Mouse (Mus musculus): ENCODE measurements around the gene Unk. TPM values are rescaled to one million over a fixed set of nuclear protein-coding genes. Genes with fewer than 3 reads are reported as not detected.

The Unk gene
- polyA plus RNA-seq (2015; fragmentation: Nextera tagmentation; extraction: Ambion mirVana): 27.3 and 33.2 TPM in 2 replicates

DNA sequence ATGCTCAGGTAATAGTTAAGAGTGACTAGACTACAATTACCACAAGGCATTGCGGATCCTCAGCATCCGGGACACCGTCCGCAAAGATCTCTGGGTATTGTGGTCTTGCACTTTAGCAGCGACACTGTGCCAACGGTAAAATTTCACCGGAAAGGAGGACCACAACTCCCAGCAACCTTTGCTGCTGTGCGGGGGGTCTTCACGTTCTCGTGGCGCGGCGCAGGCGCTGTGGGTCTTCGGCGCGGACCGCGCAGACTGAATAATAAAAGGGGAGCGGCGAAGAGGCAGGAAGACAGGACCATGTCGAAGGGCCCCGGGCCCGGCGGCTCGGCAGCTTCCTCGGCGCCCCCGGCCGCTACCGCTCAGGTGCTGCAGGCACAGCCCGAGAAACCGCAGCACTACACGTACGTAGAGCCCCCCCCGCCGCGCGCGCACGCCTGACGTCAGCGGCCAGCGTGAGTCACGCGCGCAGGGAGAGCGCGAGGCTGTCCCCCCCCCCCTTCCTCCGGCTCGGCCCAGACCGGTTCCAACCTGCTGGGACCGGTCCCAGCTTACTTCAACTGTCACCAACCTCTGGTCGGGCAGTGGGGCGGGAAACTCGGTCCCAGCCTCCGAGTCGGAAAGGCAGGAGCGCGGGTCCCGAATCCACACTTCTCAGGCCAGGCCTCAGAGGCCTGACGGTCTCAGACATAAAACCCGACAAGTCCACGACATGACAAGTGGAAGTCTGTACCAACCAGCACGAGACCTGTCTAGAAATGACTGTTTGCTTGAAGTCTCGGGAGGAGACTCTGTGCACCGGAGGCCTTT is at the start of gene Unk:
Unk (plus strand) TSS at position 235 of the 810 bp plus-strand sequence.
- Histone ChIP-seq H3K9me3 (no peaks in the 10 kb centered on the region), H3K27me3 (replicated peaks) (no peaks in the 10 kb centered on the region), H3K4me1 (no peaks in the 10 kb centered on the region; the same call in 1 of the 2 replicates), H3K27ac (peak within 1 kb of the TSS; percentile 100), H3K4me2 (peak within 1 kb of the TSS; percentile 77), H3K36me3 (0 out of 2 replicates have a peak, but pooled peaks cover 5% of the 10 kb centered on the region), H3K9ac (peak within 1 kb of the TSS; percentile 85), H3K4me3 (replicated peaks) (peak within 1 kb of the TSS; percentile 67)
- ATAC-seq (ENCODE audit: insufficient read depth, low FRiP score, low read depth): peak; percentile 94
- WGBS: under 1% methylated on average over 65 of the region's 67 CpGs

DNA sequence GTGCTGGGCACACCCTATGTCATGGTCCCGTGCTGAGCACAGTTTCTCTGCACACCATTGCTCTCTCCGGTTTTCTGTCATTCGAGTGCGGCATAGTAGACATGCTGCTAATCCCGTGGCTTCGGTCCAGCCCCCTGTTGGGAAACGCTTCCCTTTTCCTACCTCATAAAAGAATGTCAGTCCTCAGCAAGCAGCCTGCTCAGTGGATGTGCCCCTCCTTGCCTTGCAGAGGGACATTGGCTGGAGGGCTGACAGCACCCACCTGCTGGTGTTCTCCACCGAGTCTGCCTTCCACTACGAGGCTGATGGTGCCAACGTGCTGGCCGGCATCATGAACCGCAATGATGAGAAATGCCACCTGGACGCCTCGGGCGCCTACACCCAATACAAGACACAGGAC is 47.6 kb upstream of the Unk start:
- Histone ChIP-seq H3K4me1 (no peaks in the 10 kb centered on the region), H3K27me3 (replicated peaks) (no peaks in the 10 kb centered on the region), H3K4me3 (replicated peaks) (no peak overlapping the region), H3K9ac (no peak overlapping the region), H3K36me3 (0 out of 2 replicates have a peak, but pooled peaks cover 5% of the 10 kb centered on the region), H3K9me3 (no peaks in the 10 kb centered on the region), H3K27ac (no peak overlapping the region), H3K4me2 (no peak overlapping the region)
- ATAC-seq (ENCODE audit: insufficient read depth, low FRiP score, low read depth): no peak
- 88% methylated on average over 15 of the region's 15 CpGs for WGBS

DNA sequence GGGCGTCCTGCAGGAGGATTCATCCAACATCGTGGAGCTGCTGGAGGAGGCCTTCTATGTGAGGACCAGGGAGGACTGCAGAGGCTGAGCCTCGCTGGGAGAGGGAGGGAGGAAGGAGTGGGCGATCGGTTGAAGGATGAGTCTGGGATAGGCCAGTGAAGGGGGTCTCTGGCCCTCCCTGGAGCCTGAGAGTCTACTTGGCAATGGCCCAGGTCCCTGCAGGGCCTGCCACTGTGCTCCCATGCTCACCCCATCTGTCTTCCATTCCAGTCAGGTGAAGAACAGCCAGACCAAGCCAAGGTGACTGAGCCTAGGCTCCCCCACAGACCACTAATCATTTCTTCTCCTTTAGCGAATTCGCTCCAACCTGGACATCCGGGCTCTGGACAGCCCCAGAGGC is 46.8 kb upstream of the Unk start:
- H3K36me3 ChIP-seq: 0 out of 2 replicates have a peak, but pooled peaks cover 5% of the 10 kb centered on the region
- H3K27ac ChIP-seq: no peak overlapping the region
- no peak overlapping the region for H3K4me3 ChIP-seq (replicated peaks)
- no peaks in the 10 kb centered on the region for H3K9me3 ChIP-seq
- no peaks in the 10 kb centered on the region for H3K27me3 ChIP-seq (replicated peaks)
- 71% methylated on average over 8 of the region's 8 CpGs for WGBS
- no peaks in the 10 kb centered on the region for H3K4me1 ChIP-seq
- H3K9ac ChIP-seq: no peak overlapping the region
- no peak for ATAC-seq (ENCODE audit: insufficient read depth, low FRiP score, low read depth)
- H3K4me2 ChIP-seq: no peak overlapping the region

DNA sequence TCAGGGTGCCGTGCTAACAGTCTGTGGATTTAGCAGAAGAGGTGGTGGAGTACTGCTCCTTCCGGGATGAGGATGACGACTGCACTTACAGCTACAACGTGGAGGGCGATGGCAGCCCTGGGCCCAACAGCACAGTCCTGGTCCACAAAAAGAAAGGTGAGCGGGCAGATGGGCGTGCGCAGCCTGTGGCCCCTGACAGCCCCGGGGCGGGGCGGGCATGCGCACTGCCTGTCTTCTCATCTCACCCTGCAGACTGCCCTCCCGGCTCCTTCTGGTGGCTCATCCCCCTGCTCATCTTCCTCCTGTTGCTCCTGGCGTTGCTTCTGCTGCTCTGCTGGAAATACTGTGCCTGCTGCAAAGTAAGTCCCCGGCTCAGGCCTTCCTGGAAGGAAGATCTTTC is 40.4 kb upstream of the Unk start:
- WGBS: 33% methylated on average over 15 of the region's 15 CpGs
- no peaks in the 10 kb centered on the region for H3K9me3 ChIP-seq
- H3K36me3 ChIP-seq: no peaks in the 10 kb centered on the region
- H3K4me1 ChIP-seq: no peaks in the 10 kb centered on the region
- peak overlapping the region; percentile 11; the same call in 1 of the 2 replicates for H3K4me2 ChIP-seq
- no peaks in the 10 kb centered on the region for H3K27me3 ChIP-seq (replicated peaks)
- no peak for ATAC-seq (ENCODE audit: insufficient read depth, low FRiP score, low read depth)
- no peak overlapping the region; the same call in 1 of the 2 replicates for H3K4me3 ChIP-seq (replicated peaks)
- no peak overlapping the region for H3K27ac ChIP-seq
- no peak overlapping the region for H3K9ac ChIP-seq

DNA sequence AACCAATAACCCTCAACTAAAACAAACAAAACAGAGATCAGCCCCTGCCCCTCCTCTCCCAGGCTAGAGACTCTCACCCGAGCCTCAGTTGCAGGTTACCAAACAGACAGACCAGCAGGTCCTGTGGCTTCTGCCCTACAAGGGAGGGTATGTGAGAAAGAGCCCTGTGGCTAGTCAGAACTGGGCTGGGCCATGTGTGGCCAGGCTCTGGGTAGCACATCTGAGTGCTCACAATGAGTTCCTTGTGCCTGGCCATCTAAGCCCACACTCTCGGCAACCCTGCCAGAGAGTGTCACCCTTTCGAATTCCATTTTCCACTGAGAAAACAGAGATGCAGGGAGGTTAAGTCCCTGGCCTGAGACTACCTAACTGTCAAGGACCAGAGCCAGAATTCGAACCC is 38.0 kb upstream of the Unk start:
- no peak overlapping the region for H3K4me2 ChIP-seq
- no peaks in the 10 kb centered on the region for H3K36me3 ChIP-seq
- H3K9ac ChIP-seq: no peak overlapping the region
- no peaks in the 10 kb centered on the region for H3K27me3 ChIP-seq (replicated peaks)
- 65% methylated on average over 4 of the region's 4 CpGs for WGBS
- ATAC-seq (ENCODE audit: insufficient read depth, low FRiP score, low read depth): no peak
- H3K9me3 ChIP-seq: no peaks in the 10 kb centered on the region
- no peak overlapping the region for H3K4me3 ChIP-seq (replicated peaks)
- no peak overlapping the region for H3K27ac ChIP-seq
- no peaks in the 10 kb centered on the region for H3K4me1 ChIP-seq

DNA sequence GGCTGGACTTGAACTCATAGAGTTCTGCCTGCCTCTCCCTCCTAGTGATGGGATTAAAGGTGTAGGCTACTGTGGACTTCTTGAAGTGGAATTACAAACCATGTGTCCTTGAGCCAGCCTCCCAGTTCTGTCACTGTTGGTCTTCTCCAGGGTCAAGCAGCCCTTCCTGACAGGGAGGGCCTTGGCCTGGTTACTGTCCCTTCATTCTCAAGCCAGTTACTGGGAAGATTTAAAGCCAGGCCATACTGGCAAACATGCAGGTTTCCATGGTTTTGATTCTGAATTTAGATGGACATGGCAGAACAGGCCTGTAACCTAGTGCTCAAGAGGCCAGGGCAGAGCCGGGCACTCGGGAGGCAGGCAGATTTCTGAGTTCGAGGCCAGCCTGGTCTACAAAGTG is 34.9 kb upstream of the Unk start:
- no peak overlapping the region for H3K4me3 ChIP-seq (replicated peaks)
- no peak overlapping the region for H3K4me2 ChIP-seq
- H3K27ac ChIP-seq: no peak overlapping the region
- H3K9me3 ChIP-seq: no peaks in the 10 kb centered on the region
- WGBS: 91% methylated on average over 3 of the region's 3 CpGs
- H3K36me3 ChIP-seq: no peaks in the 10 kb centered on the region
- H3K4me1 ChIP-seq: no peaks in the 10 kb centered on the region
- H3K9ac ChIP-seq: no peak overlapping the region
- ATAC-seq (ENCODE audit: insufficient read depth, low FRiP score, low read depth): no peak
- H3K27me3 ChIP-seq (replicated peaks): no peaks in the 10 kb centered on the region

DNA sequence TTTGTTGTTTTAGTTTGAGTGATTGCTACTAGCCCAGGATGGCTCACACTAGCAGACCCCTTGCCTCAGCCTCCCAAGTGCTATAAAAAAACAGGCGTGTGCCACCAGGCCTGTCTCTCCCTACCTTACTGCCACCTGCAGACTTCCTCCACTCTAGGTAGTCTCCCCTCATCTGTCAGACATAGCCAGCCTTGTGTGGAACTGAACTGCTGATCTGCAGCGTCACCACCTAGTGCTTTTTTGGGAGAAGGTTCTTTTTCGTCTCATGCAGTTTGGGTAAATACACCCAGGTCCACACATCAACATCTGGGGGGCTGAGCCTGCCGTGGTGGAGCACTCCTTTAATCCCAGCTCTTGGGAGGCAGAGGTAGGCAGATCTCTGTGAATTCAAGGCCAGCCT is 33.1 kb upstream of the Unk start:
- Histone ChIP-seq H3K9me3 (no peaks in the 10 kb centered on the region), H3K4me2 (no peak overlapping the region), H3K4me1 (no peaks in the 10 kb centered on the region), H3K4me3 (replicated peaks) (no peak overlapping the region), H3K9ac (no peak overlapping the region), H3K36me3 (no peaks in the 10 kb centered on the region), H3K27me3 (replicated peaks) (no peaks in the 10 kb centered on the region), H3K27ac (no peak overlapping the region)
- ATAC-seq (ENCODE audit: insufficient read depth, low FRiP score, low read depth): no peak
- WGBS: 69% methylated on average over 4 of the region's 4 CpGs

DNA sequence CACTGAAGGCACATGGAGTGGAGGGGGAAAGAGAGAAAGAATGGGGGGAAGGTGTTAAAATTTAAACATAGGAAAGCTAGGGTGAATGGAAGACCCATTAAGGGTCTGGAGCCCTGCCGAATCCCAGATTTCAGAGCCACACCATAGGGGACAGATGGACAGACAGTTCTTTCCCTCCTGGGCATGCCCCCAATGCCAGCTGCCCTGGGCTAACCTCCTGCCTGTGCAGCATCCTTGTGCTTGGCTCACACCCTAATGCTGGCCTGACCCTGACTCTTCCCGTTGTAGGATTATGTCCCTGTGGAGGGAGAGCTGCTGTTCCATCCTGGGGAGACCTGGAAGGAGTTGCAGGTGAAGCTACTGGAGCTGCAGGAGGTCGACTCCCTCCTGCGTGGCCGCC is 32.5 kb upstream of the Unk start:
- H3K4me3 ChIP-seq (replicated peaks): no peak overlapping the region
- ATAC-seq (ENCODE audit: insufficient read depth, low FRiP score, low read depth): no peak
- no peaks in the 10 kb centered on the region for H3K9me3 ChIP-seq
- H3K9ac ChIP-seq: no peak overlapping the region
- no peaks in the 10 kb centered on the region for H3K36me3 ChIP-seq
- no peaks in the 10 kb centered on the region for H3K27me3 ChIP-seq (replicated peaks)
- no peaks in the 10 kb centered on the region for H3K4me1 ChIP-seq
- no peak overlapping the region for H3K4me2 ChIP-seq
- 62% methylated on average over 5 of the region's 5 CpGs for WGBS
- H3K27ac ChIP-seq: no peak overlapping the region

DNA sequence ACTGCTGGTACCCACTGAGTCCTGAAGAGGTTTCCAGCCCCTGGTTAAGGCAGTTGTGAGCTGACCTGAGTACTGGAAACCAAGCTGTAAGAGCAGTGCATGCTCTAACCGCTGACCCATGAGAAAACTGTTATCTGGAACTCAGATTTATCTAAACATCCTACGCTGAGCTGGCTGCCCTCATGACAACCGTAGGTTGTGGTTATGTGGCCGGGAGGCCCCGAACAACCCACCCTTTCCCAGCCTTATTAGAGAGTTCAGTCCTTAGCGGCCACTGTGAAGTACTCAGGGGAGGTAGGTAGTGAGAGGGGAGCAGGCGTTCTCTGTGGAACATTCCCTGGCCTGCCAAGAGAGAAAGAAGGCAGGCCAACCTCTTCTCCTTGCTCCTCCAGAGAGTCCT is 31.1 kb upstream of the Unk start:
- Histone ChIP-seq H3K4me2 (no peak overlapping the region), H3K9me3 (no peaks in the 10 kb centered on the region), H3K27me3 (replicated peaks) (no peaks in the 10 kb centered on the region), H3K36me3 (no peaks in the 10 kb centered on the region), H3K4me1 (no peaks in the 10 kb centered on the region), H3K4me3 (replicated peaks) (no peak overlapping the region), H3K27ac (no peak overlapping the region), H3K9ac (no peak overlapping the region)
- 51% methylated on average over 7 of the region's 7 CpGs for WGBS
- ATAC-seq (ENCODE audit: insufficient read depth, low FRiP score, low read depth): no peak

DNA sequence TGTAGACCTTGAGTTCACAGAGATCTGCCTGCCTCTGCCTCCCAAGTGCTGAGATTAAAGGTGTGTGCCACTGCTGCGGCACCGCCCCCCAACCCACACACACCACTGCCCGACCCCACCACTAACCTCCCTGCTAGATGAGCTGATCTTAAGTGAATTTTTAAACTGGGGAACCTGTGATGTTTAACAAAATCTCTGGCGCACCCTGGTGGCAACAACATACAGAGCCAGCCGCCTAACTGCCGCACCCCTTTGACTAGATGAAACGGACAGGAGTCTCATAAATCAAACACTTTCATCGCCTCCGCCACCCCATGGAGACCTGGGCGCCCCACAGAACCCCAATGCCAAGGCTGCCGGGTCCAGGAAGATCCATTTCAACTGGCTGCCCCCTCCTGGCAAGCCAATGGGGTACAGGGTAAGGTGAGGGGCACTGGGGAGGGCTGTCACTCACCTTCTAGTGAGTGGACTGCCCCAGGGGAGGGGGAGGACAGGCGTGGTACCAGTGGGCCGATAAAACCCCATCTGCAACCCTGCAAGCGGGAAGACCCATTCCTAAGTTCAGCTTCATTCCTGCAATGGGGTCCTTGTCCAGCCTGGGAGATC is 30.5 kb upstream of the Unk start:
- Histone ChIP-seq H3K9me3 (no peaks in the 10 kb centered on the region), H3K27me3 (replicated peaks) (no peaks in the 10 kb centered on the region), H3K4me3 (replicated peaks) (no peak overlapping the region), H3K36me3 (no peaks in the 10 kb centered on the region), H3K4me1 (no peaks in the 10 kb centered on the region), H3K9ac (no peak overlapping the region), H3K4me2 (no peak overlapping the region), H3K27ac (no peak overlapping the region)
- WGBS: 14% methylated on average over 14 of the region's 14 CpGs
- ATAC-seq (ENCODE audit: insufficient read depth, low FRiP score, low read depth): no peak

DNA sequence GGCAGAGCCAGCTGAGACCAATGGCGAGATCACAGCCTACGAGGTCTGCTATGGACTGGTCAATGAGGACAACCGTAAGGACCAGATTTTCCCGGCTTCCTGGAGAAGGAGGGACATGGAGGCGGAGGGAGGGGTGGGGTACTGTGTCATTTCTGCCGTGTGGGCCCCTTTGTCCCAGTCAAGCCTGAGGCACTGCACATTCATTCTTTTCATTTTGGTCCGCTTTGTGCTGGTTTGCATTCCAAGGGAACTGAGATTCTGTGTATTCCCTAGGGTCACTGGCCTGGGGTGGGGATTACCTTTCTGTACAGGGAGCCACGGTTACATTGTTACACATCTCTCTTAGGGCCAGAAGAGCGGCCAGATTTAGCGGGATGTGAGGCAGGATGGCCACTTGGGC is 29.5 kb upstream of the Unk start:
- no peak for ATAC-seq (ENCODE audit: insufficient read depth, low FRiP score, low read depth)
- H3K27me3 ChIP-seq (replicated peaks): no peaks in the 10 kb centered on the region
- no peak overlapping the region for H3K9ac ChIP-seq
- H3K4me1 ChIP-seq: peaks cover 5% of the 10 kb centered on the region
- no peaks in the 10 kb centered on the region for H3K36me3 ChIP-seq
- no peak overlapping the region for H3K27ac ChIP-seq
- no peak overlapping the region for H3K4me3 ChIP-seq (replicated peaks)
- no peak overlapping the region for H3K4me2 ChIP-seq
- no peaks in the 10 kb centered on the region for H3K9me3 ChIP-seq
- 50% methylated on average over 10 of the region's 10 CpGs for WGBS

DNA sequence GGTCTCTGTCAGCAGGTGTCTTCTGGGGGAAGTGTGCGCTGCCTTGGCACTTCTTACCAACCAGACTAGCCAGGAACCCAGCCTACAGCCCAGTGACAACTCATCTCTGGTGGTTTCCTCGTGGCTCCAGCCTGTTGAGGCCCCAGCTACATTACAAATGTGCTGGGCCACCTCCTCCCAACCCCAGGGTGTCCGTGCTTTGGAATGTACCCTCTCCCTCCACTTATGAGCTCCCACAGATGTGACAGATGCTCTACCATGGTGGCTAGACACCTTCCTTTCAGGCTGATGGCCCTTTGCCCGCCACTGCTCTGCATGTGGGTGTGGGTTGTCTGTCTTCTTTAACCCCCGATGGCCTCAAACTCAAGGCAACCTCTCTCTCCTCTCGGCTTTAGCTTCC is 28.4 kb upstream of the Unk start:
- no peak for ATAC-seq (ENCODE audit: insufficient read depth, low FRiP score, low read depth)
- Histone ChIP-seq H3K36me3 (no peaks in the 10 kb centered on the region), H3K27ac (no peak overlapping the region), H3K9me3 (no peaks in the 10 kb centered on the region), H3K9ac (no peak overlapping the region), H3K27me3 (replicated peaks) (no peaks in the 10 kb centered on the region), H3K4me2 (no peak overlapping the region), H3K4me3 (replicated peaks) (no peak overlapping the region), H3K4me1 (peaks cover 11% of the 10 kb centered on the region)
- 73% methylated on average over 6 of the region's 6 CpGs for WGBS
